Mouse (Mus musculus) midbrain, embryonic 14.5 days (tissue): ENCODE measurements around the gene Hist1h2br. TPM values are rescaled to one million over a fixed set of nuclear protein-coding genes. Genes with fewer than 3 reads are reported as not detected.
"Not testable (repeated sequence)": the region's sequence is repeated elsewhere in the genome, so short reads cannot be mapped to it uniquely, and the experiment has no call there.

ENCODE experiments used
- ATAC-seq: fragments of 200-750 bp; cut with Nextera tagmentation; 2 replicates; pipeline ENCODE4 v1.8.0; 2017; ENCODE audit warnings: moderate number of reproducible peaks, moderate library complexity; ENCODE audit not compliant: low FRiP score, low TSS enrichment
- DNase-seq: peaks from one replicate; pipeline ENCODE4 v3.0.0-alpha.2; 2015
- H3K27ac ChIP-seq: fragments of 300-500 bp; sonication (generic); replicated peaks from 2 replicates; pipeline ENCODE4 v1.5.1; 2014; ENCODE audit warnings: mild to moderate bottlenecking, low read depth, low read length, moderate library complexity
- H3K27me3 ChIP-seq: fragments of 300-500 bp; sonication (generic); 2 replicates; pipeline ENCODE4 v1.6.1; 2014; ENCODE audit warnings: low read length, control low read depth, mixed read lengths; ENCODE audit not compliant: control insufficient read depth, insufficient read depth
- H3K36me3 ChIP-seq: fragments of 300-500 bp; sonication (generic); 2 replicates; pipeline ENCODE4 v1.6.1; 2014; ENCODE audit warnings: low read length, control low read depth; ENCODE audit not compliant: control insufficient read depth, insufficient read depth
- H3K4me1 ChIP-seq: fragments of 300-500 bp; sonication (generic); 2 replicates; pipeline ENCODE4 v1.6.1; 2014; ENCODE audit warnings: mild to moderate bottlenecking, antibody characterized with exemption, low read length, control low read depth; ENCODE audit not compliant: control insufficient read depth, insufficient read depth
- H3K4me2 ChIP-seq: fragments of 300-500 bp; sonication (generic); 2 replicates; pipeline ENCODE4 v1.6.1; 2014; ENCODE audit warnings: mild to moderate bottlenecking, low read length, moderate library complexity
- H3K4me3 ChIP-seq: fragments of 300-500 bp; sonication (generic); replicated peaks from 2 replicates; pipeline ENCODE4 v1.5.1; 2014; ENCODE audit warnings: low read depth, low read length
- H3K9ac ChIP-seq: fragments of 300-500 bp; sonication (generic); replicated peaks from 2 replicates; pipeline ENCODE4 v1.6.1; 2014; ENCODE audit warnings: mild to moderate bottlenecking, low read length, moderate library complexity
- H3K9me3 ChIP-seq: fragments of 300-500 bp; sonication (generic); 2 replicates; pipeline ENCODE4 v1.6.1; 2016; ENCODE audit warnings: low read length, control low read depth, mixed read lengths; ENCODE audit not compliant: control insufficient read depth
- WGBS: fragments of 180-500 bp; shearing (Covaris S2); extraction: QIAGEN DNeasy Blood & Tissue Kit; methylation state at CpG from one replicate; pipeline ENCODE4 v1.1.7; 2014; 5-methylcytosine and 5-hydroxymethylcytosine counted together
- polyA plus RNA-seq: library from polyadenylated mRNA; unstranded; fragments of >200 nt; fragmentation: Nextera tagmentation; extraction: Ambion mirVana; gene quantifications from 2 replicates; pipeline ENCODE4 v1.2.1, GENCODE M21; 2014

Hist1h2br gene
- polyA plus RNA-seq, 1 experiment from 2014 or later, result 4.1 TPM

- ATAC-seq (no peak), DNase-seq (peak; percentile 11)
- Histone ChIP-seq H3K27me3 (no peaks in the 10 kb centered on the region), H3K9ac (no peak overlapping the region), H3K27ac (no peak overlapping the region), H3K4me3 (no peak overlapping the region), H3K4me1 (no peaks in the 10 kb centered on the region), H3K4me2 (no peak overlapping the region), H3K36me3 (no peaks in the 10 kb centered on the region), H3K9me3 (no peaks in the 10 kb centered on the region)
- 13% methylated on average over 5 of the region's 5 CpGs for WGBS
Measured at GRCm38 (mm10) chr13:21861608-21862007, 28.1 kb downstream of the Hist1h2br start.

GRCm38 (mm10) chr13:21865503-21865902, 32.0 kb downstream of the Hist1h2br start:
- H3K9ac ChIP-seq, H3K27ac ChIP-seq, H3K27me3 ChIP-seq, H3K4me2 ChIP-seq, H3K4me3 ChIP-seq, ATAC-seq, H3K36me3 ChIP-seq, H3K9me3 ChIP-seq, DNase-seq, H3K4me1 ChIP-seq: not testable (repeated sequence)
- 84% methylated on average over 3 of the region's 3 CpGs for WGBS

GRCm38 (mm10) chr13:21880735-21881134, 47.2 kb downstream of the Hist1h2br start:
- H3K27me3 ChIP-seq, result peaks cover 5% of the 10 kb centered on the region
- ATAC-seq, result no peak
- H3K27ac ChIP-seq, result no peak overlapping the region
- no peak overlapping the region for H3K4me2 ChIP-seq
- 89% methylated on average over 6 of the region's 6 CpGs for WGBS
- no peaks in the 10 kb centered on the region for H3K4me1 ChIP-seq
- no peak for DNase-seq
- no peak overlapping the region for H3K4me3 ChIP-seq
- H3K36me3 ChIP-seq, result no peaks in the 10 kb centered on the region
- H3K9ac ChIP-seq, result no peak overlapping the region
- no peaks in the 10 kb centered on the region for H3K9me3 ChIP-seq

GRCm38 (mm10) chr13:21881878-21882669, 48.5 kb downstream of the Hist1h2br start:
- no peak for ATAC-seq
- H3K36me3 ChIP-seq, result no peaks in the 10 kb centered on the region
- no peaks in the 10 kb centered on the region for H3K9me3 ChIP-seq
- H3K27ac ChIP-seq, result no peak overlapping the region
- DNase-seq, result peak; percentile 31
- peaks cover 5% of the 10 kb centered on the region for H3K27me3 ChIP-seq
- no peaks in the 10 kb centered on the region for H3K4me1 ChIP-seq
- no peak overlapping the region for H3K9ac ChIP-seq
- WGBS, result 2% methylated on average over 27 of the region's 27 CpGs
- peak overlapping the region; percentile 30 for H3K4me2 ChIP-seq
- H3K4me3 ChIP-seq, result peak overlapping the region; percentile 17; the same call in 1 of the 2 replicates

- H3K27me3 ChIP-seq, result peaks cover 5% of the 10 kb centered on the region
- no peak overlapping the region for H3K27ac ChIP-seq
- H3K4me2 ChIP-seq, result peak overlapping the region; percentile 30
- no peaks in the 10 kb centered on the region for H3K9me3 ChIP-seq
- DNase-seq (peak; percentile 71), ATAC-seq (no peak)
- WGBS, result 2% methylated on average over 13 of the region's 13 CpGs
- no peaks in the 10 kb centered on the region for H3K4me1 ChIP-seq
- no peaks in the 10 kb centered on the region for H3K36me3 ChIP-seq
- H3K4me3 ChIP-seq, result peak overlapping the region; percentile 17; the same call in 1 of the 2 replicates
- H3K9ac ChIP-seq, result no peak overlapping the region
Measured at GRCm38 (mm10) chr13:21882760-21883405, 49.3 kb downstream of the Hist1h2br start.

- peak overlapping the region; percentile 30; the same call in 1 of the 2 replicates for H3K4me2 ChIP-seq
- DNase-seq (no peak), ATAC-seq (no peak)
- 31% methylated on average over 5 of the region's 5 CpGs for WGBS
- H3K4me3 ChIP-seq, result no peak overlapping the region
- no peaks in the 10 kb centered on the region for H3K9me3 ChIP-seq
- H3K27ac ChIP-seq, result no peak overlapping the region
- H3K9ac ChIP-seq, result no peak overlapping the region
- H3K27me3 ChIP-seq, result peaks cover 5% of the 10 kb centered on the region
- H3K4me1 ChIP-seq, result no peaks in the 10 kb centered on the region
- H3K36me3 ChIP-seq, result no peaks in the 10 kb centered on the region
Measured at GRCm38 (mm10) chr13:21883407-21883806, 49.9 kb downstream of the Hist1h2br start.

- H3K27me3 ChIP-seq, result peaks cover 5% of the 10 kb centered on the region
- ATAC-seq (no peak), DNase-seq (no peak)
- WGBS, result 74% methylated on average over 4 of the region's 4 CpGs
- H3K27ac ChIP-seq, result no peak overlapping the region
- H3K9me3 ChIP-seq, result no peaks in the 10 kb centered on the region
- H3K9ac ChIP-seq, result no peak overlapping the region
- no peak overlapping the region for H3K4me2 ChIP-seq
- no peak overlapping the region for H3K4me3 ChIP-seq
- H3K4me1 ChIP-seq, result no peaks in the 10 kb centered on the region
- H3K36me3 ChIP-seq, result no peaks in the 10 kb centered on the region
Measured at GRCm38 (mm10) chr13:21884586-21884985, 51.0 kb downstream of the Hist1h2br start.
